Mouse (Mus musculus) liver, adult (tissue): ENCODE data around the gene Olfr1475.
"Not testable (repeated sequence)": the region's sequence is repeated elsewhere in the genome, so short reads cannot be mapped to it uniquely, and the experiment has no call there.

Experiments used
- GATA4 ChIP-seq: IDR thresholded peaks from 2 replicates; pipeline ENCODE4 v1.6.1; 2014; ENCODE audit warnings: mild to moderate bottlenecking, low read length; ENCODE audit not compliant: insufficient replicate concordance

Gene Olfr1475

GRCm38 (mm10) chr19:13480096-13480495 lies at the start of gene Olfr1475:
TSS of gene Olfr1475 (minus strand) at chr19:13480196.
- no peak for TF ChIP-seq GATA4

- no peak for TF ChIP-seq GATA4
Measured at GRCm38 (mm10) chr19:13527613-13528012, 47.6 kb upstream of the Olfr1475 start, which contains the start of gene Olfr1480. TSS of gene Olfr1480 (plus strand) at chr19:13527913.

GRCm38 (mm10) chr19:13500246-13500645 lies 20.2 kb upstream of the Olfr1475 start, which contains the start of gene Olfr1477:
TSS of gene Olfr1477 (plus strand) at chr19:13500546.
- TF ChIP-seq GATA4: no peak

- TF ChIP-seq GATA4: not testable (repeated sequence)
Measured at GRCm38 (mm10) chr19:13469265-13469664, 10.7 kb downstream of the Olfr1475 start, which contains the start of gene Olfr1474. TSS of gene Olfr1474 (plus strand) at chr19:13469565.

GRCm38 (mm10) chr19:13455986-13456385 lies 24.0 kb downstream of the Olfr1475 start, which contains the start of gene Olfr1472:
TSS of gene Olfr1472 (minus strand) at chr19:13456086.
- no peak for TF ChIP-seq GATA4

- not testable (repeated sequence) for TF ChIP-seq GATA4
Measured at GRCm38 (mm10) chr19:13443109-13443508, 36.9 kb downstream of the Olfr1475 start, which contains the start of gene Olfr1471. TSS of gene Olfr1471 (plus strand) at chr19:13443409.
